Mouse (Mus musculus): ENCODE measurements around the gene Rbfox1.

GRCm38 (mm10) chr16:7242501-7242900 lies 1357.3 kb downstream of the Rbfox1 start:
- TF ChIP-seq CTCF (IDR thresholded peaks at IDR 0.05) (no peak), POLR2A (IDR thresholded peaks at IDR 0.05; ENCODE audit: insufficient read depth, low read depth, low read length) (no peak), EP300 (IDR thresholded peaks at IDR 0.05; ENCODE audit: insufficient read depth, low read depth, low read length) (no peak)
